Mouse (Mus musculus): ENCODE data around the gene Klc2. TPM values are rescaled to one million over a fixed set of nuclear protein-coding genes. Genes with fewer than 3 reads are reported as not detected.

The Klc2 gene
- total and polyA plus RNA-seq, 3 experiments = 5.9 to 12.0 (median 9.5) TPM

DNA sequence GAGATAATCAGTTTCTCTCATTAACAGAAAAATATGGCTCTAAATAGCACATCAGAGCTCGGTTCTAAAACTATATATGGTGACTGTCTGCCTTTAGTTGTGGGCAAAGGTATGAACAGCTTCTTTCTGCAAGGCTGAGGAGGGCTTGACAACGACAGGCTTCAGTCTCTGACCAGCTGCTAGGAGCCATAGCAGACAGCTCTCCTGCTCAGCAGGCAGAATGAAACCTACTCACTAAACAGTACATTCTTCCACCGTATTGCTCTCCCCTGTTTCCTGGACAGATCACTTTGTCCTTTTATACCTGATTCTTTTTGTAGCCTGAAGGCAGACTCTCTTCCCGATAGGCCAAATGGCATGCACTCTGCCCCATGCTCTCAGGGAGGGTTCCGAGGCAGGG lies 33.4 kb upstream of the Klc2 start:
- Histone ChIP-seq H3K27me3 (replicated peaks) (no peaks in the 10 kb centered on the region), H3K27ac (ENCODE audit: insufficient read depth, low read depth) (no peak overlapping the region), H3K4me3 (replicated peaks in 1 of 3; ENCODE audit: low read depth in 2 of 3, low read length in 2 of 3, poor library complexity in 1 of 3) (no peak overlapping the region), H3K9ac (ENCODE audit: insufficient read depth, low read depth) (no peak overlapping the region), H3K79me2 (replicated peaks; ENCODE audit: control insufficient read depth, extremely low read depth, insufficient read depth, poor library complexity, severe bottlenecking) (no peaks in the 10 kb centered on the region), H3K36me3 (replicated peaks in 1 of 2; ENCODE audit: control insufficient read depth in 1 of 2, insufficient read depth in 1 of 2, low read length in 1 of 2) (peaks cover 27 to 39% of the 10 kb centered on the region in 2 experiments), H3K9me3 (replicated peaks; ENCODE audit: low read length) (no peaks in the 10 kb centered on the region), H3K4me1 (ENCODE audit: control insufficient read depth in 1 of 2, insufficient read depth in 2 of 2) (peaks cover 4 to 13% of the 10 kb centered on the region in 2 experiments; a peak in 3 of 4 replicates), H3K4me2 (ENCODE audit: insufficient read depth, low read depth, poor library complexity, severe bottlenecking) (no peak overlapping the region)
- in situ Hi-C loops (cut with MboI; ENCODE audit: low pct_ligation_motif_present, low pct_unique_long_range_greater_than_20kb, low sequenced_read_pairs) (no loop called here), dilution Hi-C loops (cut with MboI; ENCODE audit: extremely low pct_ligation_motif_present, extremely low pct_unique_long_range_greater_than_20kb, low sequenced_read_pairs) (no loop called here)
- no peak for DNase-seq (ENCODE audit: extremely low read depth)
- TF ChIP-seq MAX (IDR thresholded peaks at IDR 0.05; ENCODE audit: low read length) (no peak), POLR2A (IDR thresholded peaks at IDR 0.05; ENCODE audit: low read depth, low read length) (no peak), KAT2A (IDR thresholded peaks at IDR 0.05; ENCODE audit: insufficient replicate concordance, low read length) (no peak), JUN (IDR thresholded peaks at IDR 0.05; ENCODE audit: insufficient read depth, low read depth, low read length) (no peak), CHD2 (IDR thresholded peaks at IDR 0.05; ENCODE audit: low read length) (no peak), USF1 (IDR thresholded peaks at IDR 0.05; ENCODE audit: low read depth, low read length) (no peak), USF2 (conservative IDR thresholded peaks at IDR 0.05; ENCODE audit: low read depth, low read length) (no peak), ZNF384 (IDR thresholded peaks at IDR 0.05; ENCODE audit: low read depth, low read length) (no peak), HCFC1 (IDR thresholded peaks at IDR 0.05; ENCODE audit: low read depth, low read length) (no peak), POLR2AphosphoS2 (IDR thresholded peaks at IDR 0.05; ENCODE audit: low read depth, low read length) (no peak), JUND (conservative IDR thresholded peaks at IDR 0.05; ENCODE audit: low read depth, low read length) (no peak), ELF1 (IDR thresholded peaks at IDR 0.05; ENCODE audit: low read depth, low read length) (no peak), RCOR1 (conservative IDR thresholded peaks at IDR 0.05; ENCODE audit: low read depth, low read length) (no peak), MAFK (IDR thresholded peaks at IDR 0.05; ENCODE audit: insufficient replicate concordance, low read length) (no peak), CHD1 (IDR thresholded peaks at IDR 0.05; ENCODE audit: low read depth, low read length) (no peak), MEF2A (IDR thresholded peaks at IDR 0.05; ENCODE audit: borderline replicate concordance, low read depth, low read length) (no peak), MXI1 (IDR thresholded peaks at IDR 0.05; ENCODE audit: low read depth, low read length) (no peak), TBP (conservative IDR thresholded peaks at IDR 0.05; ENCODE audit: low read depth, low read length) (no peak)

DNA sequence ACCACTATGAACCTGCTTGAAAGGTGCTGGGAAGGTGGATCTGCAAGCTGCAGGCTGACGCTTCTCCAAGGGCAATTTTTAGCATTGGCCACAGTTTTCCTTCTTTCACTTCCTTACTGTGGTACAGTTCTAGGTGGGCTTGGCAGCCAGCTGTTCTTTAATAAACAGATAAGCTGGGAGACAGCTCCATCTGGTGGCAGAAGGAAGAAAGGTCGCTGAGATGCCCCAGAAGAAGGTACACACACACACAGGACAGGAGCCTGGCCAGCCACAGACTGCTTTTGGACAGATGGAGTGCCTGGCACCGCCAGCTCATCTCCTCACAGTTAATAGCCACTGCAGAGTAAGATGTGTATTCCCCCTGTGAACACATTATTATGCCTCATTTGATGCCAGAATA lies 33.0 kb upstream of the Klc2 start:
- Histone ChIP-seq H3K27ac (ENCODE audit: insufficient read depth, low read depth) (no peak overlapping the region), H3K4me3 (replicated peaks in 1 of 3; ENCODE audit: low read depth in 2 of 3, low read length in 2 of 3, poor library complexity in 1 of 3) (no peak overlapping the region), H3K9me3 (replicated peaks; ENCODE audit: low read length) (no peaks in the 10 kb centered on the region), H3K79me2 (replicated peaks; ENCODE audit: control insufficient read depth, extremely low read depth, insufficient read depth, poor library complexity, severe bottlenecking) (no peaks in the 10 kb centered on the region), H3K36me3 (replicated peaks in 1 of 2; ENCODE audit: control insufficient read depth in 1 of 2, insufficient read depth in 1 of 2, low read length in 1 of 2) (peaks cover 30 to 42% of the 10 kb centered on the region in 2 experiments), H3K27me3 (replicated peaks) (no peaks in the 10 kb centered on the region), H3K9ac (ENCODE audit: insufficient read depth, low read depth) (no peak overlapping the region), H3K4me2 (ENCODE audit: insufficient read depth, low read depth, poor library complexity, severe bottlenecking) (no peak overlapping the region), H3K4me1 (ENCODE audit: control insufficient read depth in 1 of 2, insufficient read depth in 2 of 2) (peaks cover 4 to 9% of the 10 kb centered on the region in 2 experiments; a peak in 3 of 4 replicates)
- dilution Hi-C loops (cut with MboI; ENCODE audit: extremely low pct_ligation_motif_present, extremely low pct_unique_long_range_greater_than_20kb, low sequenced_read_pairs) = no loop called here
- in situ Hi-C loops (cut with MboI; ENCODE audit: low pct_ligation_motif_present, low pct_unique_long_range_greater_than_20kb, low sequenced_read_pairs) = no loop called here
- peak; percentile 66 for DNase-seq (ENCODE audit: extremely low read depth)
- TF ChIP-seq USF2 (conservative IDR thresholded peaks at IDR 0.05; ENCODE audit: low read depth, low read length) (no peak), POLR2AphosphoS2 (IDR thresholded peaks at IDR 0.05; ENCODE audit: low read depth, low read length) (no peak), RCOR1 (conservative IDR thresholded peaks at IDR 0.05; ENCODE audit: low read depth, low read length) (no peak), CHD2 (IDR thresholded peaks at IDR 0.05; ENCODE audit: low read length) (no peak), NELFE (IDR thresholded peaks at IDR 0.05; ENCODE audit: low read depth, low read length) (peak; percentile 47; the same call in 1 of the 2 replicates), SIN3A (IDR thresholded peaks at IDR 0.05; ENCODE audit: low read length) (peak; percentile 91), MEF2A (IDR thresholded peaks at IDR 0.05; ENCODE audit: borderline replicate concordance, low read depth, low read length) (peak; percentile 66; the same call in 1 of the 2 replicates), ELF1 (IDR thresholded peaks at IDR 0.05; ENCODE audit: low read depth, low read length) (peak; percentile 38; the same call in 1 of the 2 replicates), JUN (IDR thresholded peaks at IDR 0.05; ENCODE audit: insufficient read depth, low read depth, low read length) (no peak), MAX (IDR thresholded peaks at IDR 0.05; ENCODE audit: low read length) (peak; percentile 29; the same call in 1 of the 2 replicates), JUND (conservative IDR thresholded peaks at IDR 0.05; ENCODE audit: low read depth, low read length) (0 out of 2 replicates have a peak, but pooled peaks have one; percentile 18), MYC (IDR thresholded peaks at IDR 0.05; ENCODE audit: low read depth, low read length) (no peak), MXI1 (IDR thresholded peaks at IDR 0.05; ENCODE audit: low read depth, low read length) (no peak), TBP (conservative IDR thresholded peaks at IDR 0.05; ENCODE audit: low read depth, low read length) (no peak), SMC3 (IDR thresholded peaks at IDR 0.05; ENCODE audit: low read depth, low read length) (peak; percentile 64), ZMIZ1 (IDR thresholded peaks at IDR 0.05; ENCODE audit: low read depth, low read length) (no peak), POLR2A (IDR thresholded peaks at IDR 0.05; ENCODE audit: low read depth, low read length) (no peak), IRF4 (IDR thresholded peaks at IDR 0.05; ENCODE audit: low read depth, low read length) (peak; percentile 73), TCF12 (IDR thresholded peaks at IDR 0.05; ENCODE audit: low read depth, low read length) (peak; percentile 39; the same call in 1 of the 2 replicates), PAX5 (IDR thresholded peaks at IDR 0.05; ENCODE audit: low read length) (no peak), E2F4 (IDR thresholded peaks at IDR 0.05; ENCODE audit: insufficient replicate concordance, low read depth, low read length) (no peak), EP300 (IDR thresholded peaks at IDR 0.05; ENCODE audit: low read length) (peak; percentile 58), NRF1 (IDR thresholded peaks at IDR 0.05; ENCODE audit: low read depth, low read length) (no peak), HCFC1 (IDR thresholded peaks at IDR 0.05; ENCODE audit: low read depth, low read length) (0 out of 2 replicates have a peak, but pooled peaks have one; percentile 15), RAD21 (IDR thresholded peaks at IDR 0.05; ENCODE audit: low read depth, low read length) (peak; percentile 81)
